Mouse (Mus musculus) myocyte (in vitro differentiated cells): ENCODE results near the gene Hmga2. TPM values are rescaled to one million over a fixed set of nuclear protein-coding genes. Genes with fewer than 3 reads are reported as not detected.

Experiments
- H3K27me3 ChIP-seq: one replicate; pipeline ENCODE4 v1.6.1; 2011; ENCODE audit not compliant: control insufficient read depth, insufficient read depth, insufficient read length
- H3K36me3 ChIP-seq: one replicate; pipeline ENCODE4 v1.6.1; 2011; ENCODE audit not compliant: control insufficient read depth, insufficient read depth
- H3K4me2 ChIP-seq: one replicate; pipeline ENCODE4 v1.6.1; 2011; ENCODE audit warnings: low read depth, control low read depth
- H3K4me3 ChIP-seq: one replicate; pipeline ENCODE4 v1.5.1; 2011; ENCODE audit warnings: mild to moderate bottlenecking, control low read depth, moderate library complexity
- H3K79me2 ChIP-seq: one replicate; pipeline ENCODE4 v1.6.1; 2011; ENCODE audit not compliant: control insufficient read depth, insufficient read depth
- H3ac ChIP-seq: one replicate; pipeline ENCODE4 v1.6.1; 2011; ENCODE audit not compliant: control insufficient read depth, insufficient read length
- CEBPB ChIP-seq: IDR thresholded peaks from 2 replicates; pipeline ENCODE4 v1.6.1; 2011; ENCODE audit warnings: mild to moderate bottlenecking, moderate library complexity; ENCODE audit not compliant: poor library complexity, insufficient read depth, severe bottlenecking
- E2F4 ChIP-seq: IDR thresholded peaks from one replicate; pipeline ENCODE4 v1.6.1; 2011; ENCODE audit warnings: mild to moderate bottlenecking, control low read depth, moderate library complexity; ENCODE audit not compliant: insufficient read depth
- MAX ChIP-seq: IDR thresholded peaks from one replicate; pipeline ENCODE4 v1.6.1; 2011; ENCODE audit warnings: low read depth, mild to moderate bottlenecking, control low read depth
- MYOD1 ChIP-seq, 3 experiments: IDR thresholded peaks; one replicate each; pipeline ENCODE4 v1.6.1; 2011; ENCODE audit warnings: control low read depth in 2 of 3, low read depth in 2 of 3, mild to moderate bottlenecking in 2 of 3, moderate library complexity in 1 of 3; ENCODE audit not compliant: insufficient read length in 2 of 3, control insufficient read depth in 1 of 3
- MYOG ChIP-seq, 3 experiments: IDR thresholded peaks; one replicate each; pipeline ENCODE4 v1.6.1; 2011; ENCODE audit warnings: control low read depth in 2 of 3, low read depth in 2 of 3, mild to moderate bottlenecking in 2 of 3; ENCODE audit not compliant: insufficient read length in 2 of 3, control insufficient read depth in 1 of 3, insufficient read depth in 1 of 3
- POLR2A ChIP-seq: IDR thresholded peaks from one replicate; pipeline ENCODE4 v1.6.1; 2011; ENCODE audit warnings: low read depth, mild to moderate bottlenecking, control low read depth, moderate library complexity; ENCODE audit not compliant: insufficient read length
- POLR2AphosphoS2 ChIP-seq: IDR thresholded peaks from one replicate; pipeline ENCODE4 v1.6.1; 2011; ENCODE audit warnings: low read depth, control low read depth; ENCODE audit not compliant: insufficient read length
- REST ChIP-seq: IDR thresholded peaks from one replicate; pipeline ENCODE4 v1.6.1; 2011; ENCODE audit warnings: mild to moderate bottlenecking, control low read depth, moderate library complexity; ENCODE audit not compliant: insufficient read depth, insufficient read length
- SRF ChIP-seq: IDR thresholded peaks from one replicate; pipeline ENCODE4 v1.6.1; 2011; ENCODE audit warnings: low read depth; ENCODE audit not compliant: control insufficient read depth, insufficient read length
- TCF12 ChIP-seq: IDR thresholded peaks from one replicate; pipeline ENCODE4 v1.6.1; 2011; ENCODE audit warnings: mild to moderate bottlenecking, control low read depth; ENCODE audit not compliant: poor library complexity, insufficient read depth, severe bottlenecking
- TCF3 ChIP-seq: IDR thresholded peaks from one replicate; pipeline ENCODE4 v1.6.1; 2011; ENCODE audit warnings: low read depth, control low read depth; ENCODE audit not compliant: insufficient read length
- USF1 ChIP-seq: IDR thresholded peaks from one replicate; pipeline ENCODE4 v1.6.1; 2011; ENCODE audit warnings: low read depth, mild to moderate bottlenecking, control low read depth, moderate library complexity
- polyA plus RNA-seq: library from polyadenylated mRNA; unstranded; fragments of >200 nt; fragmentation: generic; extraction: Trizol; gene quantifications from one replicate; pipeline ENCODE4 v1.2.1, GENCODE M21; 2012; ENCODE audit warnings: missing spikeins

The Hmga2 gene
- polyA plus RNA-seq, 1 experiment: 4.3 TPM

GRCm38 (mm10) chr10:120422050-120422449, 54.2 kb downstream of the Hmga2 start:
- no peak overlapping the region for H3ac ChIP-seq
- H3K4me3 ChIP-seq: no peak overlapping the region
- H3K4me2 ChIP-seq: peak overlapping the region; percentile 78
- no peaks in the 10 kb centered on the region for H3K27me3 ChIP-seq
- H3K36me3 ChIP-seq: peaks cover 4% of the 10 kb centered on the region
- peaks cover 48% of the 10 kb centered on the region for H3K79me2 ChIP-seq
- peak; percentile 97 for TF ChIP-seq USF1
- no peak for TF ChIP-seq SRF
- no peak for TF ChIP-seq MYOG (IDR thresholded peaks at IDR 0.05; ENCODE audit: control insufficient read depth in 1 of 3, insufficient read depth in 1 of 3, insufficient read length in 2 of 3, low read depth in 2 of 3)
- no peak for TF ChIP-seq CEBPB
- TF ChIP-seq POLR2A: no peak
- no peak for TF ChIP-seq TCF3
- TF ChIP-seq POLR2AphosphoS2: no peak
- TF ChIP-seq REST: no peak
- TF ChIP-seq TCF12: peak; percentile 12
- TF ChIP-seq MYOD1 (IDR thresholded peaks at IDR 0.05; ENCODE audit: control insufficient read depth in 1 of 3, insufficient read length in 2 of 3, low read depth in 2 of 3): no peak
- TF ChIP-seq MAX: peak; percentile 25
- TF ChIP-seq E2F4: no peak

GRCm38 (mm10) chr10:120420971-120421629, 55.2 kb downstream of the Hmga2 start:
- Histone ChIP-seq H3K4me3 (no peak overlapping the region), H3K27me3 (no peaks in the 10 kb centered on the region), H3K36me3 (peaks cover 4% of the 10 kb centered on the region), H3K79me2 (peaks cover 44% of the 10 kb centered on the region), H3ac (no peak overlapping the region), H3K4me2 (peak overlapping the region; percentile 78)
- TF ChIP-seq MAX (no peak), TCF12 (no peak), POLR2AphosphoS2 (no peak), MYOD1 (IDR thresholded peaks at IDR 0.05; ENCODE audit: control insufficient read depth in 1 of 3, insufficient read length in 2 of 3, low read depth in 2 of 3) (no peak), TCF3 (no peak), MYOG (IDR thresholded peaks at IDR 0.05; ENCODE audit: control insufficient read depth in 1 of 3, insufficient read depth in 1 of 3, insufficient read length in 2 of 3, low read depth in 2 of 3) (no peak), SRF (no peak), CEBPB (no peak), POLR2A (no peak), USF1 (no peak), E2F4 (no peak), REST (no peak)

- peaks cover 57% of the 10 kb centered on the region for H3K79me2 ChIP-seq
- H3K4me2 ChIP-seq: no peak overlapping the region
- no peaks in the 10 kb centered on the region for H3K27me3 ChIP-seq
- peaks cover 4% of the 10 kb centered on the region for H3K36me3 ChIP-seq
- H3K4me3 ChIP-seq: no peak overlapping the region
- TF ChIP-seq SRF: no peak
- no peak for TF ChIP-seq TCF12
- no peak for TF ChIP-seq POLR2A
- TF ChIP-seq POLR2AphosphoS2: no peak
- TF ChIP-seq USF1: no peak
- TF ChIP-seq E2F4: no peak
- TF ChIP-seq CEBPB: no peak
- no peak overlapping the region for H3ac ChIP-seq
Observed at GRCm38 (mm10) chr10:120418738-120419523, 57.3 kb downstream of the Hmga2 start.

GRCm38 (mm10) chr10:120418211-120418610, 58.1 kb downstream of the Hmga2 start:
- H3K4me2 ChIP-seq: no peak overlapping the region
- no peak overlapping the region for H3K4me3 ChIP-seq
- H3K27me3 ChIP-seq: no peaks in the 10 kb centered on the region
- TF ChIP-seq TCF3: no peak
- no peak for TF ChIP-seq MYOD1 (IDR thresholded peaks at IDR 0.05; ENCODE audit: control insufficient read depth in 1 of 3, insufficient read length in 2 of 3, low read depth in 2 of 3)
- TF ChIP-seq POLR2A: no peak
- no peak for TF ChIP-seq E2F4
- TF ChIP-seq CEBPB: no peak
- no peak for TF ChIP-seq SRF
- no peak for TF ChIP-seq MAX
- no peak for TF ChIP-seq TCF12
- no peak for TF ChIP-seq POLR2AphosphoS2
- no peak overlapping the region for H3ac ChIP-seq
- peaks cover 57% of the 10 kb centered on the region for H3K79me2 ChIP-seq
- H3K36me3 ChIP-seq: peaks cover 4% of the 10 kb centered on the region
